In genomic region chr1:85852996-85853689, GRCm38 (mm10) we compare ENCODE assay signal across 8 mouse cellular contexts. TPM values are rescaled to one million over a fixed set of nuclear protein-coding genes. Genes with fewer than 3 reads are reported as not detected.
DNase-seq lines count a peak whose midpoint lies in the region; ATAC-seq and TF ChIP-seq lines count a peak whose summit lies in the region.

No protein-coding gene starts in this region.

- 82% methylated on average over 2 of the region's 2 CpGs for WGBS in cerebellum, adult 2 months
- whole genome bisulfite sequencing in hindbrain, embryonic 11.5 days: 89% methylated on average over 2 of the region's 2 CpGs
- WGBS in lung, embryonic 16.5 days: 75% methylated on average over 2 of the region's 2 CpGs

- H3K4me3 ChIP-seq in cerebellum, adult 2 months (replicated peaks; ENCODE audit: insufficient read depth, low read depth, low read length): no peak overlapping the region
- no peak overlapping the region for H3K4me3 ChIP-seq in hindbrain, embryonic 11.5 days (ENCODE audit: low read depth, low read length)
- no peak overlapping the region for H3K4me3 ChIP-seq in lung, embryonic 16.5 days (ENCODE audit: low read length)

- ATAC-seq in hindbrain, embryonic 11.5 days (ENCODE audit: low FRiP score): peak; percentile 67
- peak; percentile 76 for ATAC-seq in lung, embryonic 16.5 days (ENCODE audit: low read depth)

- TF ChIP-seq POLR2A in cerebellum, adult 2 months (IDR thresholded peaks at IDR 0.05; ENCODE audit: borderline replicate concordance, insufficient read depth, low read length): no peak

- H3K9me3 ChIP-seq in hindbrain, embryonic 11.5 days (ENCODE audit: control insufficient read depth, low read length): no peaks in the 10 kb centered on the region
- no peaks in the 10 kb centered on the region for H3K9me3 ChIP-seq in lung, embryonic 16.5 days (ENCODE audit: control insufficient read depth, low read length)

- peak; percentile 100 for TF ChIP-seq CTCF in cerebellum, adult 2 months (IDR thresholded peaks at IDR 0.05; ENCODE audit: borderline replicate concordance, insufficient read depth, low read depth, low read length)

- no peak overlapping the region for H3K4me2 ChIP-seq in hindbrain, embryonic 11.5 days (replicated peaks; ENCODE audit: low read depth, low read length)
- H3K4me2 ChIP-seq in lung, embryonic 16.5 days (ENCODE audit: low read depth, low read length): no peak overlapping the region

- peaks cover 3% of the 10 kb centered on the region; the same call in 1 of the 2 replicates for H3K36me3 ChIP-seq in hindbrain, embryonic 11.5 days (ENCODE audit: control insufficient read depth, insufficient read depth, low read length)
- H3K36me3 ChIP-seq in lung, embryonic 16.5 days (ENCODE audit: control insufficient read depth, insufficient read depth, low read length): peaks cover 17% of the 10 kb centered on the region

- H3K27me3 ChIP-seq in cerebellum, adult 2 months (ENCODE audit: control insufficient read depth, insufficient read depth, low read length): no peaks in the 10 kb centered on the region
- no peaks in the 10 kb centered on the region for H3K27me3 ChIP-seq in hindbrain, embryonic 11.5 days (ENCODE audit: control insufficient read depth, insufficient read depth, low read length)
- no peaks in the 10 kb centered on the region for H3K27me3 ChIP-seq in lung, embryonic 16.5 days (ENCODE audit: control insufficient read depth, insufficient read depth, low read depth, low read length)

- no peak overlapping the region for H3K27ac ChIP-seq in cerebellum, adult 2 months (ENCODE audit: insufficient read depth, low read length)
- H3K27ac ChIP-seq in hindbrain, embryonic 11.5 days (ENCODE audit: low read depth, low read length): no peak overlapping the region
- no peak overlapping the region for H3K27ac ChIP-seq in lung, embryonic 16.5 days (ENCODE audit: low read length)

- peak; percentile 51 for DNase-seq in Muller cell, postnatal 12 days (ENCODE audit: inconsistent ontology term)
- DNase-seq in cerebellum, adult 2 months: peak; percentile 65 to 76
- DNase-seq in forelimb bud, embryonic 11.5 days (ENCODE audit: low read depth, low spot score): peak; percentile 75
- DNase-seq in hindbrain, embryonic 11.5 days (ENCODE audit: low spot score): peak; percentile 83
- peak; percentile 67 for DNase-seq in layer of hippocampus, adult 9-10 months (ENCODE audit: low spot score)
- peak; percentile 41 for DNase-seq in ovary, postnatal 10 days (ENCODE audit: low spot score)
- peak; percentile 68 for DNase-seq in thymus, postnatal 25 days

- H3K4me1 ChIP-seq in cerebellum, adult 2 months (ENCODE audit: control insufficient read depth, insufficient read depth, low read length): no peaks in the 10 kb centered on the region
- no peaks in the 10 kb centered on the region for H3K4me1 ChIP-seq in hindbrain, embryonic 11.5 days (replicated peaks; ENCODE audit: control insufficient read depth, insufficient read depth, low read length)
- no peaks in the 10 kb centered on the region for H3K4me1 ChIP-seq in lung, embryonic 16.5 days (replicated peaks; ENCODE audit: control insufficient read depth, insufficient read depth, low read length)

- no peak overlapping the region for H3K9ac ChIP-seq in hindbrain, embryonic 11.5 days (ENCODE audit: low read depth, low read length)
- H3K9ac ChIP-seq in lung, embryonic 16.5 days (ENCODE audit: low read length): no peak overlapping the region

RNA-seq across cellular contexts. Expression of gene Itm2c, which starts 40.9 kb away (rescaled TPM):
- polyA plus RNA-seq in cerebellum, adult 2 months (2012; rRNA removed): 533 and 557 TPM in 2 replicates
- polyA plus RNA-seq in hindbrain, embryonic 11.5 days (2014; fragmentation: Nextera tagmentation; extraction: Ambion mirVana): 85.7 and 86.1 TPM in 2 replicates
- polyA plus RNA-seq in lung, embryonic 16.5 days (2015; fragmentation: Nextera tagmentation; extraction: Ambion mirVana): 210 and 215 TPM in 2 replicates

RNA-seq across cellular contexts. Expression of gene Cab39, which starts 59.9 kb away (rescaled TPM):
- 121 and 127 TPM in 2 replicates for polyA plus RNA-seq in cerebellum, adult 2 months (2012; rRNA removed)
- polyA plus RNA-seq in hindbrain, embryonic 11.5 days (2014; fragmentation: Nextera tagmentation; extraction: Ambion mirVana): 72.7 and 77.1 TPM in 2 replicates
- polyA plus RNA-seq in lung, embryonic 16.5 days (2015; fragmentation: Nextera tagmentation; extraction: Ambion mirVana): 26.3 TPM in 2 replicates
